Mouse (Mus musculus): ENCODE data around the gene Tfcp2l1.
"Not testable (repeated sequence)": the region's sequence is repeated elsewhere in the genome, so short reads cannot be mapped to it uniquely, and the experiment has no call there.

Gene Tfcp2l1

DNA sequence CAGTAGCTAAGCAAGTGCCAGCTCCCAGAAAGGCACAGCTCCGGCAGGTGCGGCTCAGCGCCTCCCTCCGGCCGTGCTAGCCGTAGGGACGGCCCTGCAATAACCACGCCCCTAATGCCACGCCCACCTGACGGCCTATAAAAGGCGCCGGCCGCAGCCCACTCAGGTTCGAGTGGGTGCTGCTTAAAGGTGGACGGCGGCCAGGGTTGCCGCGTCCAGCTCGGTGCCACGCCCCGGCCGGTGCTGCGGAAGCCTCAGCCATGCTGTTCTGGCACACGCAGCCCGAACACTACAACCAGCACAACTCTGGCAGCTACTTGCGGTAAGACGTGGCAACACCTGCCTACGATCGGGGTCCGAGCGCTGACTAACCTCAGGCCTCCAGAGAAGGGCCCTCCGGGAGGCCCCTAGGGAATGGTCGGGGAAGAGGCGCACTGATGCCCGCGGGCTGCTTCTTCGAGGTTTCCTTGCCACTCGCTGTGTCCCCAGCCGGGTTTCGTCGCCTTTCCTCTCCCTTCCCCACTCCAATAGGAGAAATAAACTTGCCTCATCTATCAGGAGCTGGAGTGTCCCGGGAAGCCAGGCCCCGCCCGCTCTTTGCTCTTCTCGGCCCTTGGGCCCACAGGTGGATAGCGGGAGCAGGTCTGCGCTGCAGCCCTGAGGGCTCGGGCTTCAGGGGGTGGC lies at the start of gene Tfcp2l1:
Gene Tfcp2l1, plus strand, starts transcription at position 165 of the 684 bp plus-strand sequence.
- peak; percentile 49 for DNase-seq (ENCODE audit: low read depth)

DNA sequence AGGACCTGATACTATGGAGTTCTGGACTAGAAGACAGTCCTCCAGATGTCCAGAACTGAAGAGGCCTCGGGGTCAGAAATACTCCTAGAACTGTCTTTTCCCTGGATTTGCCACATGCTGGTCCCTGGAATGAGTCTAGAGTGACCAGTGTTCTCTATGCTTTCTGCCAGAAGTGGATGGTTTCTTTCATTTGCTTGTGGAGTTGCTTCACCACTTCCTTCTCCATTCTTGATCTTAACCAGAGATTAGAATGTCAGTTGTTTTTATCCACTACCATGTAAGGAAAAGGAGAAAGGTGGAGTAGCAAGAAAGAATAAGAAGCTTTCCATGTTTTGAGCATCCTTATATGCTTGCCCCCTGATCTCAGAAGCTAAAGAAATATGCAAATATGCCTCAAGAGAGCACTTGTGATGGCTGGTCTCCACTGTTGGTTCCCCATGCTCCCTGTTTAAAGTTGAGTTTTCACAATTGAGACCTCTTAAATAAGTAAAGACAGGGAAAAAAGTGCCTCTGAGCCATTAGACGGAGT lies 47.5 kb upstream of the Tfcp2l1 start:
- DNase-seq (ENCODE audit: low read depth): no peak

DNA sequence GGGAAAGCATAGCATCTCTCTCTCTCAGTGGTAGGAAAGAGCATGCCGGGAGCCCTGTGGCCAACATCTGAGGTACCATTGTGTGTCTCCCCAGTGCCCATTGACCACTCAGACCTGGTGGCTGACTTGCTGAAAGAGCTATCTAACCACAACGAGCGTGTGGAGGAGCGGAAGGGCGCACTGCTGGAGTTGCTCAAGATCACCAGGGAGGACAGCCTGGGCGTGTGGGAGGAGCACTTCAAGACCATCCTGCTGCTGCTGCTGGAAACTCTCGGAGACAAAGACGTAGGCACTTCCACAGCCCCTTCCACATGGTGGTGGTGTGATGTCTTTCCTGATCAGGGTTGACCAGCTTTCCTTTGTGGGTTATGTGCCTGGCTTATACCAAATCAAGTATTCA lies 46.6 kb upstream of the Tfcp2l1 start:
- no peak for DNase-seq (ENCODE audit: low read depth)

DNA sequence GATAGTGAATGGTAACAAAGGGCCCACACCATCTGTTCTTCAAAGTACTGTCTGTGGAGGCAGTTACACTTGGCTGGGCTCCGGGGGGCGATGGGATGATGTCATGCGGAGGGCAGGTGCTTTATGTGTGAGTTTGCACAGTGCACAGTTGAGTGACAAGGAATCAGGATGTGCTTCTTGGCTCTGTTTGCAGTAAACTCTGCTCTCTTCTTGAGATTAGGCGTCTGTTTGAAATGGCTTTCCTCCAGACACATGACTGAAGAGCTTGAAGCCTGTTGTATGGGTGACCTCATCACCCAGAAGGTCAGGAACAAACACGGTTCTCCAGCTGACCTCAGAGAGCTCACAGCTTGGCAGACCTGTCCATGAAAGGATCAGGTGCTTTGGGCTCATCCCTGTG lies 38.0 kb upstream of the Tfcp2l1 start:
- no peak for DNase-seq (ENCODE audit: low read depth)

DNA sequence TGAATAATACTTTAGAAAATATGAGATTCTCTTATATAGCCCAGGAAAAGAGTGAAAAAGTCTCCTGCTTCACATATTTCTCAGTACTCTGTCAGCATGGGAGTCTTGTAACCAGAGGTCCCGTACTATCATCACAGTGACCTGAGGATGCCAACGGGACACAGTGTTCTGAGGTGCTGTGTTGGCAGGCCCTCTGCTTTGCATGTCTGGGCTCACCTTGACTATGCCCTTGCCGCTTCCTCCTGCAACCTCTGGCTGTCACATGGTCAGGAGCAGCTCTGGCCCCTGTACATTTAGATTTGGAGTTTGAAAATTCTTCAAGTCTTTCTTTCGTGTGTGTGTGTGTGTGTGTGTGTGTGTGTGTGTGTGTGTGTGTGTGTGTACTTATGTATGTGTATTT lies 34.8 kb upstream of the Tfcp2l1 start:
- no peak for DNase-seq (ENCODE audit: low read depth)

DNA sequence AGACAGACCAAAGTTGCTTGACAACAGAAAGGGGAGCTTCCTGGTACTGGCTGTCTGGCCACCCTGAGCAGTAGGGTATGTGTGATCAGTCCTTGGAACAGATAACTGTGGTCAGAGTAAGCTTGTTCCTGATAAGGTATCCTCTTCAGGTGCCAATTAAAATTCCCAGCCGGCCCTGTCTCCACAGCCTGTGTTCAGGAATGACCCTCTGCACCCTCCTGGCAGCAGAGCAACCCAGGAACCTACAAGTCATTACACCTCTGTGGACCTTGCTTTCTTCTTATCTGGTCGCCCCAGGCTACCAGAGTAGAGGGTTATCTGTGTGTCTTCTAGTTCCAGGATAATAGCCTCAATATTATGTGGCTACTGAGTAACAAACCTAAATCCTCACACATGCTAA lies 32.4 kb upstream of the Tfcp2l1 start:
- DNase-seq (ENCODE audit: low read depth): no peak

DNA sequence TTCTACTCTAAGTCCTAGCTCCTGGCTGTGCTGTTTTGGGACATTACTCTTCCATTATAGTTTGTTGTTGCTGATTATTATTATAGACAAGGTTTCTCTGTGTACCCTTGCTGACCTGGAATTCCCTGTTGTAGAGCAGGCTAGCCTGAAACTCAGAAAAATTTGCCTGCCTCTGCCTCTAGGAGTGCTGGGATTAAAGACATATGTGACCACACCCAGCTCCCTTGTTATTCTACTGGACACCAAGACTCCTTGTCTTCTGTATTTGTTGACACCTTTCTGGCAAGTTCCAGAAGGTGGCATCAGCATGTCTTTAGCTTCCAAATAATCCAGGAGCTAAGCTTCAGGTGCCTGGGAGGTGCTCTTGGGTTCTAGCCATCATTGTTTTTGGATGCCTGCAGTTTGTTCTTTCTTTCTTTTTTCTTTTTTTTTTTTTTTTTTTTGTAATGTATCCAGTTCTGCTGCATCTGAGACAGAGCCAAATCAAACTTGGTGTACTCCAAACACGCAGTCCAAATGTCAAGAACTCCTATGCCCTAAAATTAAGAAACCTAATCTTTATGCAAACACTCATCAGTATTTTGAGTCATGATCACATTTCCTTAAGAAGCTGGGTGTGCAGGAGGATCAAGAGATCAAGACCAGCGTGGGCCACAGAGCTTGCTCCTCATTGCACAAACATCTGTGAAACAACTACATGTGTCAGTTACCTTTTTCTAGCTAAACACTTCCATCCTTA lies 30.1 kb upstream of the Tfcp2l1 start:
- DNase-seq (ENCODE audit: low read depth): no peak

DNA sequence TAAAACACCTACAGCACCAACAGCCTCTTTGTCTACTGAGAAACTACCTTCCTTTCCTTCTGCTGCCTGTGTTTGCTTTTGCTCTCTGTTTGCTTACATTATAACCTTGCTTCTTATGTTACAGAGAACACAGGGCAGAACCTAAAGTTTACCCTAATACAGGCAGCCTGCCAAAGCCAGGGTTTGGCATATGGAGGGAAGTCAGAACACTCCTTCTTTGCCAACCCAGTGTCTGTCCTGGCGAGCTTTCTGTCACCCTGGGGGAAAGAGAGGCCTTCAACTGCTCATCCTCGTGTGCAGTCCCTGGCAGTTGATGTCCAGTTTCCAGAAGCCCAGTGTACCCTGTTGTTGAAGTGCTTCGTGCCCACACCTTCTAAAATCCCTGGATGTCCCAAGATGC lies 29.4 kb upstream of the Tfcp2l1 start:
- no peak for DNase-seq (ENCODE audit: low read depth)

DNA sequence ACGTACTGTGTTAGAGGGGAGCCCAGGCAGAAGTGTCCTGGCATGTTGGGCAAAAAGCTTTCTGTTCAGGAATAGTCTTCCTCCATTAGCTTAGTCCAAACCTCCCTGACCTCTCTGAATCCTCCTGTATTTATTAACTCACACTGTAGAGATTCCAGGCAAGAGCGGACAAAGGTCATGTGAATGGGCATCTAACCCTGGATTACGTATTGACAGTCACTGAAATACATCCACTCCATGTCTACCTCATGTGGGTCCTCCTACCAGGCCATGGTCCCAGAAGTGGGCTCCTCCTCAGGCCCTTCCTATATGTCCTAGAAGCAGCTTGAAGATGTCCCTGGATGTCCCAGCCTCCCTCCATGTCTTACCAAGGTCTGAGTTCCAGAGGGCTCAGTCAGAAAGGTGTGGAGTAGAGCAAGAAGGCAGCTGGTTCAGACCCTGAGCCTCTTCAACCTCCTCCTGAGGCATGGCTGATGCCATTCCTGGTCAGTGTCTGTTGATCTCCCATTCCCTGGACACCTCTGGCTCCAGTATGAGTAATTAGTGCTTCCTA lies 14.0 kb upstream of the Tfcp2l1 start:
- DNase-seq (ENCODE audit: low read depth): no peak

DNA sequence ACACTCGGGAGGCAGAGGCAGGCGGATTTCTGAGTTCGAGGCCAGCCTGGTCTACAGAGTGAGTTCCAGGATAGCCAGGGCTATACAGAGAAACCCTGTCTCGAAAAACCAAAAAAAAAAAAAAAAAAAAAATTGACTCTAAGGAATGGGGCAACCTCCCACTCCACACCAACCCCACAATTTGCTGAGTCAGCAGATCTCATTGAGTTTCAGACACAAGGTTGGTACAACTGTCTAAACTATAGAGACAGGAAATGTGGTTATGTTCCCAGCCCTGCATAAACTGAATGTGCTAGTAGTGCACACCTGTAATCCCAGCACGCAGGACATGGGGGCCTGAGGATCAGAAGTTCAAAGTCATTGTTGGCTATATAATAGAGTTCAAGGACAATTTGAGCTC lies 6.7 kb upstream of the Tfcp2l1 start:
- DNase-seq (ENCODE audit: low read depth): not testable (repeated sequence)

DNA sequence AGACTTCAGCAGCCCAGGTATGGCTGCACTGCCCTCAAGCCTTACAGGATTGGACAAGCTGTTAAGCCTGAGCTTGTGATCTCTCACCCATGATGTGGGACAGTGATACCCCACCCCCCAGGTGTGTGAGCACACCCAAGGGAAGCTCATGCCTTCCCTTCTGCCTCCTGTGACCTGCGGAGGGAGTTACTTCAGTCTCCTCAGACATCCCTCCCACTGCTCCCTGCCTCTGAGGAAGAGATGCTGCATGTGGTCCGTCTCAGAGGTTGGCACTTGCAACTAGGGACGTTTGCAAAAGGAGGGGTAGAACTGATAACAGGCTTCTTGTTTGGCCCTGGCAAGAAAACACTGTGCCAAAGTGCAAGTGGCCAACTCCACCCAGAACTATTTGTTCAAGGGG lies 4.9 kb upstream of the Tfcp2l1 start:
- no peak for DNase-seq (ENCODE audit: low read depth)

DNA sequence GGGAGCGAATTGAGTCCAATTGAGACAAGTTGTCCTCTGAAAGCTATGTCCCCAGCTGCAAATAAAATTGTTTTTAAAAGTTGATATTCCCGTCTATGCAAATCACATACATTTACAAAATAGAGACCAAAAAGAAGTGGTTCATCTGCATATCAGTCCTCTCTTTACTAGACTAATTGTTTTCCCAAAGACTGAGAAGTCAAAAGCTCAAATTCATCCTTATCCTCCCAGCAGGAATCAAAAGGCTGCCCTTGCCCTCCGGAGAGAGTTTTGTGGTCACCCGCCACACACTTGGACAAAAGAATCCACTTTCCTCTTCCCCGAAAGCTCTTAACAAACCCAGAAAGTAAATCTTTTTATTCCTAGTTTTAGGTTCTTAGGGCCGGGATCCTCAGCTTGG lies 2.3 kb upstream of the Tfcp2l1 start:
- DNase-seq (ENCODE audit: low read depth): no peak

DNA sequence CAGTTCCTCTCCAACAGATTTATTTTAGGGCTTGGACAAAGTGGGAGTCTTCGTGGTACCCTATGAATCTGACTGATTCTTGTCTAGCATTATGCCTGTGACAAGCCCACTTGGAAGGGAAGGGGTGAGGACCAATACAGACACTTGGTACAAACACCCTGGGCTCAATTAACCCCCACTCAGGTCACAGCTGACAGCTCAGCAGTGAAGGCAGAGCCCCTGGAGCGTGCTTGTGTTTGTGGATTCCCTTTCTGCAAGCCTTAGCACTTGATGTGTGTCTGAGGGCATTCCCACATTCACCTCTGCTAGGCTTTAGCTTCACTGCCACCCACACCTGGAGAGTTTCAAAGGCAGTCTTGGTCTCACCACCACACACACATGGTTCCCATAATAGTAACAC lies 1.8 kb upstream of the Tfcp2l1 start:
- DNase-seq (ENCODE audit: low read depth): no peak

DNA sequence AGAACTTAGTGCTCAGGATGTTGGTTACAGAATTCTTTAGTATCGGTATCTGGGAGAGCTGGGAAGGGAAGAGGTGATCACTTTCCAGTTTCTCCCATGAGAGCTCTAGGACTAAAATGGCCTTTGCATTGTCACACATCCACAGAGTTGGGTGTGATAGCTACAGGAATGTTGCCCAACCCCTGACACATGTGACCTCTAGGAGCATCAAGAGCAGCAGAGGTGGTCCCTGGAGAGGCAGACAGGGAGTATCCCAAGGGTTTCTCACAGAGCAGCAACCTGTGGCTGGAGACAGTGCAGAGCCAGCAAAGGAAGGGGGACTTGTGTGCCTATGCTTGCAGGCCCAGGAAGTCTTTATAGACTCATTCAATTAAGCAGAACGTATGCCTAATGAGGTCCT lies 1.3 kb upstream of the Tfcp2l1 start:
- DNase-seq (ENCODE audit: low read depth): no peak

DNA sequence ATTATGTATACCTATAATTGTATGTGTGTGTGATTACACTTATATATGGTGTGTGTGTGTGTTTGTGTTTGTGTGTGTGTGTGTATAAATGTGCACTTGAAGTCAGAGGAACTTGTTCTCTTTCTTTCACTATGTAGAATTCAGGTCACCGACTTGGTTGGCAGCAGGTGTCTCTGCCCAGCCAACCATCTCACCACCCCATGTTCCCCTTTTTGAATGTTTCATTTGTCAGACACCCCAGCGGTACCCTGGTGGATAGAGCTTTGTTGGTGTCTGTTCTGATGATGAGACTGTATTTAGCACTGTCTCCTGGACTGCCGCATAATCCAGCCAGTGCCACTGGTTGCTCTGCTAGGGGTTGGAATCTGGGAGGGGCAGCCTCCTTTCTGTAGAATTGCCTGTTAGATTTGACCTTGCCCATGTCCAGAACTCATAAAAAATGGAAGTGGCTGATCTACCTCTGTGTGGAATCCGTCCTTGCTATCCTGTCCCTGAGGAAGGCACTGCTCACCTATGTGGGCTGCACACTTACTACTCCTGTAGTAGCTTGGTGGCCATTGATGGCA lies 5.8 kb downstream of the Tfcp2l1 start:
- no peak for DNase-seq (ENCODE audit: low read depth)

DNA sequence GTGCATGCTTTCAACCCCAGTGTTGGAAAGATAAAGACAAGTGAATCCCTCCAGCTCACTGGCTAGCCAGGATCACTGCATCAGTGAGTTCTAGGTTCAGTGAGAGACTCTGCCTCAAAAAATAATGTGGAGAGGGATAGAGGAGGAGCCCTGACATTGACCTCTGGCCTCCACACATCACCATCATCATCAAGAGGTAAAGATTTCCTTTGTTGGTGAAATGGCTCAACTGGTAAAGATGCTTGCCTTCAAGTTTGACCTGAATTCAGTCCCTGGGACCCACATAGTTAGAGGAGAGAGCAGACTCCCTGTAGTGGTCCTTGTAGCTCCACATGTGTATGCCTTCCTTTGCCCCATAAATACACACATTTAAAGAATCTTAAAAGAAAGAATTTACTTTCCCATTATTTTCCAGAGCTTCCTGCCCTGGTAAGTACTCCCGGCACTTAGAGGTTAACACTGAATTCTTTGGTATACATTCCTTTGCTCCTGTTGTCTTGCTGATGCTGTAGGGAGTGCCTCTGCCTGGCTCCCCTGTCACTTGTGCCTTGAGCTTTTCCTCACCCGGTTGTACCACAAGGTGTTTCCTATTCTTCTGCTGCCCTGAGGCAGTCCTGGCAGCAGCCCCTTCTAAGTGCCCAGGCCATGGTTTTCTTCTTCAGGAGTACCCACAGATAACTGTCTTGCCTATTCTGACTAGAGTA lies 14.7 kb downstream of the Tfcp2l1 start:
- no peak for DNase-seq (ENCODE audit: low read depth)

DNA sequence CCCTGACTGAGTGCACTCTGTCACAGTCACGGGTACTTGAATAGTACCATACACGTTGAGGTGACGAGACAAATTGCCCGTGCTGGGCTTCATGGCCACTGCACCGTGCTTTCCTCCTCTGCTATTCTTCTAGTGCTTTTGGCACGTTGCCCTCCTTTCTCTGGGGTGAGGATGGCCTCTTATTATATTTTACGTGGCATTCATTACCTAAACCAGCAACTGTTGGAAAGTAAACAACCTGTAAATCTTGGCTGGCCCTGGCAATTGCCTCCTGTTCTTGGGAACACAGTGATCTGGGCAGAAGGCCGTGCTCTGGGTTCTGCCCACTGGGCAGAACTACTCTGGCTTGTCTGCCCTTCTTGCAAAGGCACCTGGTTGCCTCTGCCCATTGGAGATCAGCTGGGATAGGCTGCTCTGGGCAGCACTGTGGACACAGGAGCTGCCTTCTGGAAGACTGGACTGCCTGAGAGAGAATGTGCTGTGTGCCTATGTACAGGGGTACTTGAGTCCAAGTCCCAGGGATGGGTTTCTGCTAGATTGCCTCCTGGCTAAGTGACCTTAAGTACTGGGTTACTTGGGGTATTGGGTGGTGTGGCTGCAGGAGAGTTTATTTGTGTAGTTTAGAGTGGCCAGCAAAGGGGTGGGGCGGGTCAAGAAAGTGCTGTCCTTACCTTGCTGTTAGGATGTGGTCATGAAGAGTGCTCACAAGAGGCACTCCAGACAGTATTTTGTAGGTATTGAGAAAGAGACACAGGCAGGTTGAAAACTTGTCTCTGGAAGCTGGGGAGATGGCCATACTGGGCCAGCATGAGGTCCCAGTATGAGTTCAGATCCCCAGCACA lies 15.6 kb downstream of the Tfcp2l1 start:
- no peak for DNase-seq (ENCODE audit: low read depth)

DNA sequence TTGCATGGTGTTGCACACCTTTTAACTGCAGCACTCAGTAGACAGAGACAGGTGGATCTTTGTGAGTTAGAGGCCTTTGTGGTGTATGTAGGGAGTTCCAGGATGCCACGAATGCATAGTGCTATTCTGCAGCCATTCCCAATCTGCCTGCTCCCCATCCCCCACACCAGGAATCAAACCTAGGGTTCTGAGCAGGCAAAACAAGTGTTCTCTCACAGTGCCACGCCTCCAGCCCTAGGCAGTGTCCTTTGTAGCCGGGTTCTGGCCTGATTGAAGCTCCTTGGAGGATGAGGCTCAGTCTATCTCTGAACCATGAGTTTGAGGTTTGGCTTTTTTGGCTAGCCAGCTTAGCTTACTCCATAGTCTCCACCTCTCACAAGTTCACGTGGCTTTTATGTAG lies 18.0 kb downstream of the Tfcp2l1 start:
- DNase-seq (ENCODE audit: low read depth): no peak

DNA sequence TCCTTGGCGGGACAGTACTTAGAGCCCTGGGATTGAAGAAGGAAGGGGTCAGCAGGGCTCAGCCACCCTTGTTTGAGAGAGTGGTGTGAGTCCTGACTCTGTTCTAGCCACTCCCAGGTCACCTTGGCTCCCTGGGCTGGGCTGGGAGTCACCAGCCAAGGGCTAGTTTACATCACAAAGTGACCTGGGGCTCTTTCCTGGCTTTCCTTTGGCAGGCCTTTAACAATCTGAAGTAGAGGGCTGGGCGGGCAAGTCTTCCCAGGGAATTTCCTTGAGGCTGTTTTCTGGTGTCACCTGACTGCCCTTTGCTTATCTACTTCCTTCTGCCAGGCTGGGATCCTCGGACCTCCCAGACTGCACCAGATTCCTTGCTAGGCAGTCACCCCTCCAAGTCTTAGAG lies 20.3 kb downstream of the Tfcp2l1 start:
- DNase-seq (ENCODE audit: low read depth): no peak

DNA sequence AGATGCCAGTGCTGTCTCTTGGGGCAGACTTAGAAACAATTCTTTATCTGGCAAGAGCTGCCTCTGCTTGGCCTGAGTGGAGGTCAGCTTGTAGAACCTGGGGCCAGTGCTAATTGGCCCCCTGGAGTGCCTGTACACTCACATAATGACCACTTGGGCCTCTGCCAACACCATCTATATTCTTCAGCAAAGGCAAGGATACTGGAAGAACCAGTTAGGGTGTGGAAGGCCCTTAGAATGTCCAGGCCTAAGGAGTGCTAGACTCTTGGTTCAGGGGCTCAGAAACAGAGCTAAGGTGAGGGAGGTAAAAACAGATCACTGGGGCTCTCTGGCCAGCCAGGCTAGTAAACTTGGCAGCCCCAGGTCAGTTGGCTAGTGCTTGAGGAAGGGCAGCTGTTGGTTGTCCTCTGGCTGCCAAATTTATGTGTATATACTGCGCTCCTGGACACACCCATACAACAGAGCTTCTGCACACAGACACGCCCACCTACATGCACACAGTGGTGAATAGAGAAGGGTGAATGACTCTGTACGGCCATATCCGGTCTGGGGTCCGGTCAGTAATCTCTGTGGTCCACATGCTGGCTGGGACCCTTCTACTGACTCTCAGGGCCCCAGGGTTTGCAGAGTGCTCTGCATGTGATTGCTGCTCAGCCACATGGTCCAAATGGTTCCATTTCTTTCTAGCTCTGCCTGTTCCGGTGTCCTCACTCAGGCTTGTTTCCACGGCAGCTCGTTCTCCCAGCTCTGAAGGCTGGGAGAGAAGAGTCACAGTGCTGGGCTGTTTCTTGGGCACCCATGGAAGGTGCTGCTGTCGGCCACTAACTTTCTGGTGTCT lies 22.4 kb downstream of the Tfcp2l1 start:
- no peak for DNase-seq (ENCODE audit: low read depth)

DNA sequence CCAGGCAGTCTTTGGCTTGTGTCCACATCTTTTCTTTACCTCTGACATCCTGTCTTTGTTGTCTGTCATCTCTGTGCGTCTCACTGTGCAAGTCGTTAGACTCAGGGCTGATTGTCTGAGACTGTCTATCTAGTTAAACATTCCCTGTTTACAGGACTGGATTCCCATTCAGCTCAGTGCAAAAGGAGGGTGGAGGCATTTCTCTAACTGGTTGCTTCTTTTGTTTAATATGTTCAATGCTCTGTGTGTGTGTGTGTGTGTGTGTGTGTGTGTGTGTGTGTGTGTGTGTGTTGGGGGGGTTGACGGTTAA lies 23.0 kb downstream of the Tfcp2l1 start:
- DNase-seq (ENCODE audit: low read depth): no peak
